In the genomic region with DNA sequence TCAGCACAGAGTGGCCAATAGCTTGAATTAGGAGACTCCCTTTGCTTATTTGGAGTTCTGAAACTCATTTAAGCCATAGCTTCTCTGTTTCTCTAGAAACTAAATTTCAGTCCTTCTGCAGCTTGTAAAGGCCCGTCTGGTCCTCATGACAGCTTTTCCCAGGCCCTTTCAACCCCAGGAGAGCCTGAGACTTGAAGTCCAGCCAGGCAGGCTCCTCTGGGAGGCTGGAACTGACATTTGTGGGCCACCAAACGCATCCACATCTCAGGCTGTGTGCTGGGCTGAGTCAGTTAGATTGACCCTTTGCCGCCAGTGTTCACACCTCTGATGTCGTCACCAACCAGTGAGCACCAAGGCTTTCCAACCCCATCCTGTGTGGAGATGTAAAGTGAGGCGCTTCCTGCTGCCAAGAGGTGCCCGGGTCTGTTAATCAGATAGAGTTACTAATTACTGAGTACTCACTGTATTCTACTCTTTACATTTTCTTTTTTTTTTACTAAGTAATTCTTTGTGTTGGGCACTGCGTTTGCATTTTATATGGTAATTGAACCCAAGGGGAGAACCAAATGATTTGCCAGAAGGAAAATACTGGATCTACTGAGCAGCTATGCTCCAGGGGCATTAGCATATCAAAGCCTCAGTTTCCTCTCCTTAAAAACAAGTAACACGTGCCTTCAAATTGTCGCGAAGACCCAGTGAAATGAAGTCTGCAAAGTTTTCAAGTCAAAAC, we compare ENCODE assay signal across 15 mouse cellular contexts.
DNase-seq lines count a peak whose midpoint lies in the region; ATAC-seq and TF ChIP-seq lines count a peak whose summit lies in the region.
"Had no signal": no experiment of that assay in that cellular context is flagged by ENCODE, and none has a peak within 500 bp of the region (broad histone marks: within the 10 kb centered on the region; RNA-seq: fewer than 3 reads in every experiment).

No protein-coding gene starts in this region.

- no peaks in the 10 kb centered on the region for H3K27me3 ChIP-seq in forebrain, embryonic 12.5 days
- H3K27me3 ChIP-seq in midbrain, postnatal 0 days (ENCODE audit: insufficient read depth, low read length) = no peaks in the 10 kb centered on the region
- H3K27me3 ChIP-seq in hindbrain, embryonic 12.5 days = no peaks in the 10 kb centered on the region
- H3K27me3 ChIP-seq: neural tube, embryonic 12.5 days had no signal

- TF ChIP-seq CTCF in midbrain, postnatal 0 days (IDR thresholded peaks at IDR 0.05) = no peak

- 39% methylated on average over 10 of the region's 10 CpGs for WGBS in forebrain, embryonic 12.5 days
- 38% methylated on average over 10 of the region's 10 CpGs for WGBS in midbrain, postnatal 0 days
- WGBS in hindbrain, embryonic 12.5 days = 49% methylated on average over 10 of the region's 10 CpGs

- peak; percentile 23 to 26 for DNase-seq in kidney, postnatal 4 days
- no peak for DNase-seq in kidney, postnatal 14 days
- DNase-seq in heart, postnatal 10 days = peak; percentile 58 to 66
- DNase-seq in midbrain, postnatal 0 days (ENCODE audit: low spot score) = no peak
- no peak for DNase-seq in thymus, postnatal 10 days (ENCODE audit: low spot score in 2 of 2)
- DNase-seq in embryo, embryonic 9.5 days (ENCODE audit: extremely low spot score) = no peak
- DNase-seq: cerebellum, adult 18-20 months; kidney, postnatal 10 days; lung, postnatal 14 days had no signal

- H3K4me3 ChIP-seq in forebrain, embryonic 12.5 days (replicated peaks) = no peak overlapping the region
- no peak overlapping the region for H3K4me3 ChIP-seq in midbrain, postnatal 0 days (ENCODE audit: low read depth, low read length)
- H3K4me3 ChIP-seq in hindbrain, embryonic 12.5 days = no peak overlapping the region
- H3K4me3 ChIP-seq: erythroblast, embryonic 14.5 days; neural tube, embryonic 12.5 days had no signal

- no peak overlapping the region for H3K4me2 ChIP-seq in forebrain, embryonic 12.5 days
- H3K4me2 ChIP-seq in midbrain, postnatal 0 days (ENCODE audit: low read depth, low read length, poor library complexity, severe bottlenecking) = no peak overlapping the region
- no peak overlapping the region for H3K4me2 ChIP-seq in hindbrain, embryonic 12.5 days (replicated peaks)
- H3K4me2 ChIP-seq: hindbrain, embryonic 14.5 days; neural tube, embryonic 12.5 days had no signal

- peak; percentile 58; the same call in 1 of the 2 replicates for ATAC-seq in forebrain, embryonic 12.5 days (ENCODE audit: low FRiP score)
- no peak for ATAC-seq in midbrain, postnatal 0 days (ENCODE audit: low FRiP score)
- ATAC-seq in hindbrain, embryonic 12.5 days (ENCODE audit: low FRiP score) = no peak
- ATAC-seq: activated CD4-positive, CD25-positive, alpha-beta regulatory T cell, adult 4 months had no signal

- no peaks in the 10 kb centered on the region for H3K9me3 ChIP-seq in forebrain, embryonic 12.5 days
- no peaks in the 10 kb centered on the region for H3K9me3 ChIP-seq in midbrain, postnatal 0 days (ENCODE audit: low read length)
- no peaks in the 10 kb centered on the region for H3K9me3 ChIP-seq in hindbrain, embryonic 12.5 days (replicated peaks)
- H3K9me3 ChIP-seq: neural tube, embryonic 12.5 days had no signal

- no peak overlapping the region for H3K27ac ChIP-seq in forebrain, embryonic 12.5 days
- H3K27ac ChIP-seq in midbrain, postnatal 0 days (ENCODE audit: low read depth, low read length) = 0 out of 2 replicates have a peak overlapping the region, but pooled peaks have one; percentile 12
- no peak overlapping the region for H3K27ac ChIP-seq in hindbrain, embryonic 12.5 days
- H3K27ac ChIP-seq: hindbrain, embryonic 14.5 days; neural tube, embryonic 12.5 days had no signal

- peaks cover 22% of the 10 kb centered on the region for H3K4me1 ChIP-seq in forebrain, embryonic 12.5 days
- peaks cover 12% of the 10 kb centered on the region for H3K4me1 ChIP-seq in midbrain, postnatal 0 days (ENCODE audit: insufficient read depth, low read length)
- H3K4me1 ChIP-seq in hindbrain, embryonic 12.5 days = peaks cover 18% of the 10 kb centered on the region

- intact Hi-C loops in heart, postnatal 10 days (cut with DNase I) = no loop called here

- no peak overlapping the region for H3K9ac ChIP-seq in forebrain, embryonic 12.5 days
- H3K9ac ChIP-seq in midbrain, postnatal 0 days (replicated peaks; ENCODE audit: low read length, poor library complexity, severe bottlenecking) = no peak overlapping the region
- H3K9ac ChIP-seq in hindbrain, embryonic 12.5 days = no peak overlapping the region
- H3K9ac ChIP-seq: hindbrain, embryonic 14.5 days; neural tube, embryonic 12.5 days had no signal

- no peaks in the 10 kb centered on the region for H3K36me3 ChIP-seq in forebrain, embryonic 12.5 days (replicated peaks)
- H3K36me3 ChIP-seq in midbrain, postnatal 0 days (ENCODE audit: insufficient read depth, low read length) = no peaks in the 10 kb centered on the region
- no peaks in the 10 kb centered on the region for H3K36me3 ChIP-seq in hindbrain, embryonic 12.5 days
- H3K36me3 ChIP-seq: neural tube, embryonic 12.5 days had no signal

Comparison
In these comparisons a context has a peak if more than half of its experiments do, and no peak if none do; other contexts are left out.
1. DNase-seq: peak in kidney, postnatal 4 days (2 of 2) and heart, postnatal 10 days (2 of 2); none in kidney, postnatal 14 days (single experiment), midbrain, postnatal 0 days (single experiment), thymus, postnatal 10 days (0 of 2) and embryo, embryonic 9.5 days (single experiment).